Mouse (Mus musculus) gastrocnemius, adult 2 months (tissue): ENCODE measurements around the gene Ins2. TPM values are rescaled to one million over a fixed set of nuclear protein-coding genes. Genes with fewer than 3 reads are reported as not detected.

Experiments used
- DNase-seq: peaks from one replicate; pipeline ENCODE4 v3.0.0; 2022
- H3K27ac ChIP-seq: fragments of 200-600 bp; 2 replicates; pipeline ENCODE4 v1.8.1; 2022; ENCODE audit warnings: mild to moderate bottlenecking
- H3K4me3 ChIP-seq: fragments of 200-600 bp; 2 replicates; pipeline ENCODE4 v1.8.1; 2022; ENCODE audit warnings: mild to moderate bottlenecking, moderate library complexity
- CTCF ChIP-seq: fragments of 200-600 bp; IDR thresholded peaks from 2 replicates; pipeline ENCODE4 v1.8.1; 2022; ENCODE audit warnings: antibody characterized with exemption, mild to moderate bottlenecking, moderate library complexity
- intact Hi-C: fragments of 180-260 bp; cut with DNase I; formaldehyde crosslinking; loops from one replicate; pipeline ENCODE4 v1.15.1; 2025
- microRNA-seq: library from miRNA; unstranded; fragments of <30 nt; microRNA quantifications from one replicate; pipeline ENCODE4 v1.2.0, GENCODE M21; 2021
- total RNA-seq, 2 experiments: library from RNA; stranded (reverse); gene quantifications; 2 replicates each; pipeline ENCODE4 v1.2.3; 2021

Gene Ins2
- total RNA-seq, 2 experiments from 2014 or later = not detected

GRCm38 (mm10) chr7:142629806-142630205, 113.4 kb downstream of the Ins2 start:
- TF ChIP-seq CTCF = no peak
- H3K27ac ChIP-seq = peak overlapping the region; percentile 77
- peak; percentile 86 for DNase-seq
- intact Hi-C loops = loop anchor here (5.0 kb wide), 1 partner anchor 32 kb away; no protein-coding TSS in a partner anchor
- no peak overlapping the region for H3K4me3 ChIP-seq

Small RNA genes lying within 50 kb of the gene (microRNA-seq; reads per million reads assigned to microRNA genes)
- 160 reads per million, percentile 51 among the genes with 10 or more reads in this experiment for gene Mir483

Other genes starting within 250 kb of the Ins2 start
- gene Tnnt3, start 244.5 kb downstream of the Ins2 start, total RNA-seq = over 10,000 TPM; 28,899 to 38,022 TPM
- 1 to 10 TPM in 1 of 2 experiments, under 1 TPM in 1; 0.89 to 1.4 TPM for gene Mrpl23, start 210.7 kb downstream of the Ins2 start, total RNA-seq
- gene Igf2, start 76.6 kb downstream of the Ins2 start, total RNA-seq = 10 to 100 TPM; 26.1 to 32.7 TPM
- not detected for gene Gm49394, start 73.4 kb downstream of the Ins2 start, total RNA-seq
- gene Th, start 187.7 kb upstream of the Ins2 start, total RNA-seq = under 1 TPM in 1 of 2 experiments, not detected in 1; 0.33 TPM
- not detected for gene Ascl2, start 225.9 kb upstream of the Ins2 start, total RNA-seq